Mouse (Mus musculus) forebrain, embryonic 13.5 days (tissue): ENCODE data around the gene Gal3st4. TPM values are rescaled to one million over a fixed set of nuclear protein-coding genes. Genes with fewer than 3 reads are reported as not detected.
A peak's percentile ranks its signal among the peaks of the same experiment; 100 is the strongest.

ENCODE experiments used
- ATAC-seq: fragments of 200-750 bp; cut with Nextera tagmentation; 2 replicates; pipeline ENCODE4 v1.8.0; 2017
- H3K27ac ChIP-seq: fragments of 300-500 bp; sonication (generic); 2 replicates; pipeline ENCODE4 v1.5.1; 2015; ENCODE audit warnings: inconsistent platforms, mild to moderate bottlenecking, moderate library complexity
- H3K27me3 ChIP-seq: fragments of 300-500 bp; sonication (generic); 2 replicates; pipeline ENCODE4 v1.6.1; 2015; ENCODE audit warnings: mild to moderate bottlenecking, inconsistent platforms
- H3K36me3 ChIP-seq: fragments of 300-500 bp; sonication (generic); 2 replicates; pipeline ENCODE4 v1.6.1; 2015; ENCODE audit warnings: mild to moderate bottlenecking, inconsistent platforms; ENCODE audit not compliant: poor library complexity, severe bottlenecking
- H3K4me1 ChIP-seq: fragments of 300-500 bp; sonication (generic); 2 replicates; pipeline ENCODE4 v1.6.1; 2015; ENCODE audit warnings: inconsistent platforms
- H3K4me2 ChIP-seq: fragments of 300-500 bp; sonication (generic); 2 replicates; pipeline ENCODE4 v1.6.1; 2015; ENCODE audit warnings: inconsistent platforms, mild to moderate bottlenecking, moderate library complexity
- H3K4me3 ChIP-seq: fragments of 300-500 bp; sonication (generic); 2 replicates; pipeline ENCODE4 v1.5.1; 2015; ENCODE audit warnings: mild to moderate bottlenecking, inconsistent platforms
- H3K9ac ChIP-seq: fragments of 300-500 bp; sonication (generic); 2 replicates; pipeline ENCODE4 v1.6.1; 2015; ENCODE audit warnings: mild to moderate bottlenecking, inconsistent platforms
- H3K9me3 ChIP-seq: fragments of 300-500 bp; sonication (generic); replicated peaks from 2 replicates; pipeline ENCODE4 v1.6.1; 2016; ENCODE audit warnings: inconsistent platforms
- WGBS: fragments of 180-500 bp; shearing (Covaris S2); methylation state at CpG from one replicate; pipeline ENCODE4 v1.1.7; 2015; 5-methylcytosine and 5-hydroxymethylcytosine counted together
- polyA plus RNA-seq: library from polyadenylated mRNA; unstranded; fragments of >200 nt; fragmentation: Nextera tagmentation; extraction: Ambion mirVana; gene quantifications from 2 replicates; pipeline ENCODE4 v1.2.1, GENCODE M21; 2015

Gal3st4 gene
- polyA plus RNA-seq, 1 experiment from 2014 or later = 1.6 TPM

GRCm38 (mm10) chr5:138260051-138260450, 12.6 kb downstream of the Gal3st4 start:
- ATAC-seq = no peak
- Histone ChIP-seq H3K27ac (no peak overlapping the region), H3K27me3 (no peaks in the 10 kb centered on the region)

GRCm38 (mm10) chr5:138258993-138259392, 13.6 kb downstream of the Gal3st4 start:
- H3K27ac ChIP-seq = no peak overlapping the region
- no peak overlapping the region for H3K4me3 ChIP-seq
- ATAC-seq = no peak
- H3K4me2 ChIP-seq = no peak overlapping the region
- no peak overlapping the region for H3K9ac ChIP-seq
- 82% methylated on average over 7 of the region's 7 CpGs for WGBS
- no peaks in the 10 kb centered on the region for H3K9me3 ChIP-seq
- peaks cover 50% of the 10 kb centered on the region for H3K36me3 ChIP-seq
- no peaks in the 10 kb centered on the region for H3K27me3 ChIP-seq
- H3K4me1 ChIP-seq = peaks cover 29% of the 10 kb centered on the region

More at GRCm38 (mm10) chr5:138260051-138260450, 12.6 kb downstream of the Gal3st4 start:
- Histone ChIP-seq H3K4me2 (no peak overlapping the region), H3K4me3 (no peak overlapping the region), H3K9ac (no peak overlapping the region), H3K9me3 (no peaks in the 10 kb centered on the region), H3K36me3 (peaks cover 50% of the 10 kb centered on the region), H3K4me1 (peaks cover 35% of the 10 kb centered on the region)
- 86% methylated on average over 10 of the region's 10 CpGs for WGBS

- Histone ChIP-seq H3K36me3 (peaks cover 50% of the 10 kb centered on the region), H3K4me1 (peaks cover 29% of the 10 kb centered on the region), H3K4me2 (no peak overlapping the region), H3K27ac (no peak overlapping the region), H3K27me3 (no peaks in the 10 kb centered on the region), H3K9ac (no peak overlapping the region), H3K9me3 (no peaks in the 10 kb centered on the region), H3K4me3 (no peak overlapping the region)
- 91% methylated on average over 6 of the region's 6 CpGs for WGBS
- no peak for ATAC-seq
These were observed 14.1 kb downstream of the Gal3st4 start for GRCm38 (mm10) chr5:138258542-138258941.

GRCm38 (mm10) chr5:138258078-138258477, 14.6 kb downstream of the Gal3st4 start:
- peaks cover 50% of the 10 kb centered on the region for H3K36me3 ChIP-seq
- H3K4me3 ChIP-seq = no peak overlapping the region
- no peak overlapping the region for H3K4me2 ChIP-seq
- no peak for ATAC-seq
- H3K27me3 ChIP-seq = no peaks in the 10 kb centered on the region
- no peak overlapping the region for H3K27ac ChIP-seq
- no peaks in the 10 kb centered on the region for H3K9me3 ChIP-seq
- H3K9ac ChIP-seq = no peak overlapping the region
- WGBS = 90% methylated on average over 3 of the region's 3 CpGs
- H3K4me1 ChIP-seq = peaks cover 26% of the 10 kb centered on the region

- ATAC-seq = no peak
- Histone ChIP-seq H3K36me3 (peaks cover 50% of the 10 kb centered on the region), H3K9me3 (no peaks in the 10 kb centered on the region), H3K27me3 (no peaks in the 10 kb centered on the region), H3K9ac (no peak overlapping the region), H3K4me2 (no peak overlapping the region), H3K4me3 (no peak overlapping the region), H3K4me1 (peaks cover 21% of the 10 kb centered on the region), H3K27ac (no peak overlapping the region)
- WGBS = 95% methylated on average over 4 of the region's 4 CpGs
These were observed 15.1 kb downstream of the Gal3st4 start for GRCm38 (mm10) chr5:138257585-138257978.

GRCm38 (mm10) chr5:138256966-138257584, 15.6 kb downstream of the Gal3st4 start:
- WGBS = 88% methylated on average over 10 of the region's 10 CpGs
- no peak for ATAC-seq
- Histone ChIP-seq H3K9me3 (no peaks in the 10 kb centered on the region), H3K4me3 (no peak overlapping the region), H3K4me1 (peaks cover 16% of the 10 kb centered on the region), H3K36me3 (peaks cover 45% of the 10 kb centered on the region), H3K4me2 (peak overlapping the region; percentile 80; the same call in 1 of the 2 replicates), H3K27me3 (no peaks in the 10 kb centered on the region), H3K9ac (no peak overlapping the region), H3K27ac (no peak overlapping the region)

GRCm38 (mm10) chr5:138256094-138256467, 16.6 kb downstream of the Gal3st4 start:
- ATAC-seq = peak; percentile 7; the same call in 1 of the 2 replicates
- Histone ChIP-seq H3K27me3 (no peaks in the 10 kb centered on the region), H3K4me1 (peaks cover 14% of the 10 kb centered on the region), H3K9ac (peak overlapping the region; percentile 78), H3K4me3 (peak overlapping the region; percentile 68), H3K27ac (peak overlapping the region; percentile 79), H3K9me3 (no peaks in the 10 kb centered on the region), H3K4me2 (peak overlapping the region; percentile 80), H3K36me3 (peaks cover 35% of the 10 kb centered on the region)
- 21% methylated on average over 7 of the region's 7 CpGs for WGBS

- WGBS = under 1% methylated on average over 38 of the region's 38 CpGs
These were observed 17.1 kb downstream of the Gal3st4 start, which contains the start of gene Lamtor4 for GRCm38 (mm10) chr5:138255353-138256093. Gene Lamtor4, plus strand, starts transcription at chr5:138255482.

GRCm38 (mm10) chr5:138253061-138253460, 19.6 kb downstream of the Gal3st4 start:
- H3K4me1 ChIP-seq = peaks cover 14% of the 10 kb centered on the region
- 86% methylated on average over 3 of the region's 3 CpGs for WGBS

More at GRCm38 (mm10) chr5:138255353-138256093, 17.1 kb downstream of the Gal3st4 start, which contains the start of gene Lamtor4:
- Histone ChIP-seq H3K27me3 (no peaks in the 10 kb centered on the region), H3K27ac (peak within 1 kb of the TSS; percentile 79), H3K36me3 (peaks cover 30% of the 10 kb centered on the region), H3K4me2 (peak within 1 kb of the TSS; percentile 80), H3K4me1 (peaks cover 14% of the 10 kb centered on the region), H3K9me3 (no peaks in the 10 kb centered on the region), H3K4me3 (peak within 1 kb of the TSS; percentile 68), H3K9ac (peak within 1 kb of the TSS; percentile 78)
- ATAC-seq = peak; percentile 100

GRCm38 (mm10) chr5:138251144-138251543, 21.5 kb downstream of the Gal3st4 start:
- ATAC-seq = no peak
- WGBS = 84% methylated on average over 12 of the region's 12 CpGs

More at GRCm38 (mm10) chr5:138253061-138253460, 19.6 kb downstream of the Gal3st4 start:
- H3K36me3 ChIP-seq = peaks cover 5% of the 10 kb centered on the region
- H3K27ac ChIP-seq = no peak overlapping the region
- no peak for ATAC-seq
- H3K4me2 ChIP-seq = no peak overlapping the region
- no peak overlapping the region for H3K9ac ChIP-seq
- H3K9me3 ChIP-seq = no peaks in the 10 kb centered on the region
- H3K27me3 ChIP-seq = no peaks in the 10 kb centered on the region
- H3K4me3 ChIP-seq = no peak overlapping the region

GRCm38 (mm10) chr5:138241511-138241910, 31.1 kb downstream of the Gal3st4 start:
- no peaks in the 10 kb centered on the region for H3K27me3 ChIP-seq
- H3K4me3 ChIP-seq = no peak overlapping the region
- H3K27ac ChIP-seq = no peak overlapping the region
- H3K9me3 ChIP-seq = no peaks in the 10 kb centered on the region
- H3K4me1 ChIP-seq = no peaks in the 10 kb centered on the region
- H3K4me2 ChIP-seq = no peak overlapping the region
- H3K36me3 ChIP-seq = no peaks in the 10 kb centered on the region
- no peak for ATAC-seq
- WGBS = 53% methylated on average over 2 of the region's 2 CpGs
- H3K9ac ChIP-seq = no peak overlapping the region

More at GRCm38 (mm10) chr5:138251144-138251543, 21.5 kb downstream of the Gal3st4 start:
- Histone ChIP-seq H3K36me3 (no peaks in the 10 kb centered on the region), H3K9me3 (no peaks in the 10 kb centered on the region), H3K27ac (no peak overlapping the region), H3K4me3 (no peak overlapping the region), H3K27me3 (no peaks in the 10 kb centered on the region), H3K4me2 (no peak overlapping the region), H3K4me1 (peaks cover 9% of the 10 kb centered on the region), H3K9ac (no peak overlapping the region)

GRCm38 (mm10) chr5:138234224-138234623, 38.4 kb downstream of the Gal3st4 start:
- no peaks in the 10 kb centered on the region for H3K9me3 ChIP-seq
- no peak overlapping the region for H3K4me2 ChIP-seq
- no peaks in the 10 kb centered on the region for H3K36me3 ChIP-seq
- H3K27me3 ChIP-seq = no peaks in the 10 kb centered on the region
- no peaks in the 10 kb centered on the region for H3K4me1 ChIP-seq
- H3K27ac ChIP-seq = no peak overlapping the region
- no peak overlapping the region for H3K9ac ChIP-seq
- no peak for ATAC-seq
- no peak overlapping the region for H3K4me3 ChIP-seq
